Mouse (Mus musculus) regulatory T cell (primary cell): ENCODE measurements around the gene Cadps.

Experiments
- in situ Hi-C: fragments of 300-600 bp; cut with MboI, MseI; formaldehyde crosslinking; loops from one replicate; pipeline ENCODE4 v1.15.1; 2025; ENCODE audit warnings: high pct_unique_total_duplicates

The Cadps gene

DNA sequence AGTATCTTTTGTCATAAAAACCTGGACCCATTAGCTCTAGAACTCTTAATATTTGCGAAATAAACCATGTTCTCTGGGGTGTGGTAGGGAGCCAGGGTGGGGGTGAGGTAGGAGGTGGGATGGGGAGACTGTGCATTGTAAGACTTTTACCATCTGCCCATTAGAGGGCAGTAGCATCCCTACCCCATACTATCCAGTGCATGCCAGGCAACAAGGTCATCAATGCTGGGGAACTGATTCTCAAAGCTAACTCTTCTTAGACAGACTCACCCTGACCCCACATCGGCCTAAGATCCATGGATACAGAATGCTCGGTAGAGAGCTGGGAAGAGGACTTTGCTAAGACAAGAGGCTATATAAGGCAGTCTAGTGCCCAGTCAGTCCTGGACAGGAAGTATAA, 425.3 kb downstream of the Cadps start:
- in situ Hi-C loops: no loop called here

GRCm38 (mm10) chr14:12394318-12394717, 428.6 kb downstream of the Cadps start:
- in situ Hi-C loops: no loop called here

DNA sequence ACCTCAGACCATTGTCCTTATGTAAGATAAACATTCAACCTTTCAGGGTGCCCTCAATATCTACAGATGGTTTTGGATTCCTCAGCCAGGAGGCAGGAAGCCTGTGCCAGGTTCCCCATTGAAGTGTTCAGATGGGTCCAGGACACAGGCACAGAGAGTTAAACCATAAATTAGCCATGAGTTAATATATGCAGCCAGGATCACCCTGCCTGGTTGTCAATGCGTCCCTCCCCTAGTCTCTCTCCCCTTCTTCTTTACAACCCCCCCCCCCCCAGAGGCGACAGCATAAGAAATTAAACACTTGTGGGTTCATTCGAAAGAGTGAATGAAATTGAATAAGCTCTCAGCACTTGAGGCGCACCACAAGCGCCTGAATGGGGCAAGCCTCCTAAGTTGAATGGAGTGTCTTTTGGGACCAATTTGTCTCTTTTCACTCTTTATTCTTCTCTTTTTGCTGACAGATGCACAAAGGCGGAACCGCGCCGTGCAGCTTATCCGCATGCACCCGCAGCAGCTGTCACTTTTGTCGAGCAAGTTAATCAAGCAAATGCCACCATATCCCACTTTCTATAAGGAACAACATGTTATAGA, 429.5 kb downstream of the Cadps start:
- in situ Hi-C loops: no loop called here

DNA sequence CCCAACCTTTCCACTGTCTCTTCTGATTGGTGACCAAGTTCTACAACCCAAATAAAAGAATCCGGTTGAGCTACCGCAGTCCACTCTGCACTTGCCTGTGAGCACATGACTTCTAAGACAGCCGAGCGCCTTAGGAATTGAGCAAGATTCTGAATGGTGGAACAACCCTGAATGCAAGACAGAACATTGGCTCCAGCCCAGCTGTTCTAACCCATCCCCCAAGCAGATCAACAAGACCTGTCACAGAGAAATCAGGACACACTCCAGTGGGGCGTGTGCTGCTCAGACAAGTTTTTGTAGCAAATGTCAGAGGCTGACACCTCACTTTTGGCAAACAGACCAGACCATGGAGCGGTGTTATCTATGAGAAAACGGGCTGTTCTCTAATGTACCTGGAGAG, 431.7 kb downstream of the Cadps start:
- in situ Hi-C loops: no loop called here

GRCm38 (mm10) chr14:12388806-12389436, 434.0 kb downstream of the Cadps start:
- in situ Hi-C loops: no loop called here

DNA sequence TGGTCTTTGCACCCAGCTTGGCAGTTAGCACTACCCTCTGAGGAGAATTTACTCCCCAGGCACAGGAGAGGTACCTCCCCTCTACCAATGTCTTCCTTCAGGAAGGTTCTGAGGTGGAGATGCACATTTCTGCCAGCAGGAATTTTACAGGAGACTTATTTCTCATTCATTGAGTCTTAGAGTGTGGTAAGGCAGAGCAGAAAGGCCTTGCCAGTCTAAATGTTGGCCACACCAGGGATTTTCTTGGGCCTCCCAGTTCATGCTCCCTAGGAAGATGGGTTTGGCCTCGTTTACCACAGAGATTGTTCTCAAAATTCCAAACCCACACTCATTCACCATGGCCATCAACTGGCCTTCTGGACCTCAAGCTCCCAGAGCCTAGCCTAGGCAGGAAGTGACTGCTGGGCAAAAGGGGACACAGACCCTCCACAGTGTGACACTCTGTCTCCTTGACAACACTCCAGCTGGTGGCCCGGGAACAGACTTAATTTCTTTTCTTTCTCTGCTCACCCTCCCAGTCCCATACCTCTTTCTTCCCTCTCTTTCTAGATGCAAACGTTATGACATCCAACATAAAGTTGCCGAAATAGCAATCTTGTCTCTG, 434.6 kb downstream of the Cadps start:
- in situ Hi-C loops: no loop called here

DNA sequence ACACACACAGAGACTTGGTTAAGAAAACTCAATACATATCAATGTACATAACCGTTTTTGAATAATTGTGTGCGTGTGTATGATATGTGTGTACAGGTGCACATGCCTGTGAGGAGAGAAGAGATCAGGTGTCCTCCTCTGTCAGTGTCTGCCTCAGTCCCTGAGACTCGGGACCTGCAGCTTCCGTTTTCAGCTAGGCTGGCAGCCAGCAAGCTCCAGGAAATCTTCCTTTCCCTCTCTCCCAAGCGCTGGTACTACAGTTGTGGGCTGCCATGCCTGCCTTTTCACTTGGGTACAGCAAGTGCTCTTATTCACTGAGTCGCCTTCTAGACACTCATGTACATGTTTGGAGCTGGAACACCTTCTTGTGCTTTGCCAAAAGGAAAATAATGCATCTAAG, 435.7 kb downstream of the Cadps start:
- in situ Hi-C loops: no loop called here

- in situ Hi-C loops: no loop called here
Measured at GRCm38 (mm10) chr14:12377883-12378282, 445.0 kb downstream of the Cadps start.

- in situ Hi-C loops: no loop called here
Measured at GRCm38 (mm10) chr14:12377289-12377688, 445.6 kb downstream of the Cadps start.

- in situ Hi-C loops: no loop called here
Measured at GRCm38 (mm10) chr14:12375451-12375850, 447.4 kb downstream of the Cadps start.

- in situ Hi-C loops: no loop called here
Measured at GRCm38 (mm10) chr14:12350271-12350916, 472.5 kb downstream of the Cadps start.

GRCm38 (mm10) chr14:12349334-12350090, 473.4 kb downstream of the Cadps start:
- in situ Hi-C loops: no loop called here

- in situ Hi-C loops: no loop called here
Measured at GRCm38 (mm10) chr14:12348089-12348488, 474.8 kb downstream of the Cadps start, which contains the start of gene Fezf2. Gene Fezf2, minus strand, starts transcription at chr14:12348189.

GRCm38 (mm10) chr14:12346865-12347600, 475.8 kb downstream of the Cadps start:
- in situ Hi-C loops: no loop called here

GRCm38 (mm10) chr14:12346011-12346864, 476.6 kb downstream of the Cadps start:
- in situ Hi-C loops: no loop called here

GRCm38 (mm10) chr14:12345241-12345921, 477.5 kb downstream of the Cadps start:
- in situ Hi-C loops: no loop called here

- in situ Hi-C loops: no loop called here
Measured at GRCm38 (mm10) chr14:12344746-12345240, 478.1 kb downstream of the Cadps start.

- in situ Hi-C loops: no loop called here
Measured at GRCm38 (mm10) chr14:12344061-12344745, 478.7 kb downstream of the Cadps start.

GRCm38 (mm10) chr14:12343451-12343941, 479.4 kb downstream of the Cadps start:
- in situ Hi-C loops: no loop called here
